Mouse (Mus musculus): ENCODE data around the gene Ndufaf3. TPM values are rescaled to one million over a fixed set of nuclear protein-coding genes. Genes with fewer than 3 reads are reported as not detected.

Gene Ndufaf3
- polyA plus RNA-seq, 1 experiment from 2014 or later: 41.5 TPM

GRCm38 (mm10) chr9:108570207-108570896, 3.1 kb upstream of the Ndufaf3 start:
- H3K9ac ChIP-seq: peak overlapping the region; percentile 59
- no peaks in the 10 kb centered on the region for H3K9me3 ChIP-seq (replicated peaks)
- ATAC-seq (replicated peaks; ENCODE audit: low FRiP score): no peak; the same call in 1 of the 2 replicates
- H3K4me2 ChIP-seq: peak overlapping the region; percentile 95
- peaks cover 55% of the 10 kb centered on the region for H3K36me3 ChIP-seq
- H3K27ac ChIP-seq: peak overlapping the region; percentile 79
- H3K4me1 ChIP-seq: peaks cover 64% of the 10 kb centered on the region
- no peaks in the 10 kb centered on the region for H3K27me3 ChIP-seq
- WGBS: 1% methylated on average over 40 of the region's 40 CpGs
- peak overlapping the region; percentile 74 for H3K4me3 ChIP-seq (replicated peaks)

GRCm38 (mm10) chr9:108569381-108570206, 2.4 kb upstream of the Ndufaf3 start, which contains the start of gene Dalrd3:
Dalrd3 (plus strand) TSS chr9:108569886.
- WGBS: 5% methylated on average over 42 of the region's 42 CpGs
- no peaks in the 10 kb centered on the region for H3K27me3 ChIP-seq
- peaks cover 57% of the 10 kb centered on the region for H3K4me1 ChIP-seq
- ATAC-seq (replicated peaks; ENCODE audit: low FRiP score): peak; percentile 70
- H3K9me3 ChIP-seq (replicated peaks): no peaks in the 10 kb centered on the region
- peak within 1 kb of the TSS; percentile 79 for H3K27ac ChIP-seq
- H3K4me3 ChIP-seq (replicated peaks): peak within 1 kb of the TSS; percentile 74
- H3K9ac ChIP-seq: peak within 1 kb of the TSS; percentile 59
- peaks cover 55% of the 10 kb centered on the region for H3K36me3 ChIP-seq
- peak within 1 kb of the TSS; percentile 95 for H3K4me2 ChIP-seq

- Histone ChIP-seq H3K27ac (peak overlapping the region; percentile 94), H3K9me3 (replicated peaks) (no peaks in the 10 kb centered on the region), H3K4me2 (peak overlapping the region; percentile 91), H3K9ac (no peak overlapping the region), H3K27me3 (no peaks in the 10 kb centered on the region), H3K4me1 (peaks cover 46% of the 10 kb centered on the region), H3K4me3 (replicated peaks) (peak overlapping the region; percentile 64), H3K36me3 (peaks cover 55% of the 10 kb centered on the region)
- ATAC-seq (replicated peaks; ENCODE audit: low FRiP score): no peak
- WGBS: 77% methylated on average over 17 of the region's 17 CpGs
Measured at GRCm38 (mm10) chr9:108568511-108568921, 1.3 kb upstream of the Ndufaf3 start.

- Histone ChIP-seq H3K4me1 (peaks cover 44% of the 10 kb centered on the region), H3K9me3 (replicated peaks) (no peaks in the 10 kb centered on the region), H3K27ac (peak overlapping the region; percentile 94), H3K4me3 (replicated peaks) (peak overlapping the region; percentile 64), H3K36me3 (peaks cover 55% of the 10 kb centered on the region), H3K27me3 (no peaks in the 10 kb centered on the region), H3K4me2 (peak overlapping the region; percentile 91), H3K9ac (peak overlapping the region; percentile 72)
- ATAC-seq (replicated peaks; ENCODE audit: low FRiP score): no peak
- 9% methylated on average over 18 of the region's 18 CpGs for WGBS
Measured at GRCm38 (mm10) chr9:108567931-108568419, 741 bp upstream of the Ndufaf3 start.

GRCm38 (mm10) chr9:108565881-108566814, 1.1 kb downstream of the Ndufaf3 start:
- H3K4me3 ChIP-seq (replicated peaks): peak overlapping the region; percentile 64
- no peaks in the 10 kb centered on the region for H3K9me3 ChIP-seq (replicated peaks)
- H3K27ac ChIP-seq: peak overlapping the region; percentile 94
- no peak for ATAC-seq (replicated peaks; ENCODE audit: low FRiP score)
- peak overlapping the region; percentile 91 for H3K4me2 ChIP-seq
- peaks cover 52% of the 10 kb centered on the region for H3K4me1 ChIP-seq
- peaks cover 55% of the 10 kb centered on the region for H3K36me3 ChIP-seq
- WGBS: 12% methylated on average over 35 of the region's 35 CpGs
- peak overlapping the region; percentile 72 for H3K9ac ChIP-seq
- H3K27me3 ChIP-seq: no peaks in the 10 kb centered on the region

- Histone ChIP-seq H3K27me3 (no peaks in the 10 kb centered on the region), H3K9ac (no peak overlapping the region), H3K36me3 (peaks cover 56% of the 10 kb centered on the region), H3K4me1 (peaks cover 41% of the 10 kb centered on the region), H3K9me3 (replicated peaks) (no peaks in the 10 kb centered on the region), H3K4me2 (no peak overlapping the region), H3K4me3 (replicated peaks) (no peak overlapping the region), H3K27ac (no peak overlapping the region)
- 84% methylated on average over 7 of the region's 7 CpGs for WGBS
- ATAC-seq (replicated peaks; ENCODE audit: low FRiP score): no peak
Measured at GRCm38 (mm10) chr9:108564131-108564530, 3.1 kb downstream of the Ndufaf3 start.

- Histone ChIP-seq H3K9ac (no peak overlapping the region), H3K27me3 (no peaks in the 10 kb centered on the region), H3K36me3 (peaks cover 60% of the 10 kb centered on the region), H3K4me3 (replicated peaks) (no peak overlapping the region), H3K9me3 (replicated peaks) (no peaks in the 10 kb centered on the region), H3K4me1 (peaks cover 36% of the 10 kb centered on the region), H3K4me2 (no peak overlapping the region), H3K27ac (no peak overlapping the region)
- 91% methylated on average over 8 of the region's 8 CpGs for WGBS
- no peak for ATAC-seq (replicated peaks; ENCODE audit: low FRiP score)
Measured at GRCm38 (mm10) chr9:108563671-108564070, 3.6 kb downstream of the Ndufaf3 start.

- H3K4me2 ChIP-seq: peak within 1 kb of the TSS; percentile 71
- under 1% methylated on average over 53 of the region's 53 CpGs for WGBS
- ATAC-seq (replicated peaks; ENCODE audit: low FRiP score): peak; percentile 99
- H3K9me3 ChIP-seq (replicated peaks): no peaks in the 10 kb centered on the region
- H3K9ac ChIP-seq: peak within 1 kb of the TSS; percentile 57
- peaks cover 15% of the 10 kb centered on the region for H3K4me1 ChIP-seq
- H3K36me3 ChIP-seq: peaks cover 84% of the 10 kb centered on the region
- peak within 1 kb of the TSS; percentile 86 for H3K27ac ChIP-seq
- peak within 1 kb of the TSS; percentile 54 for H3K4me3 ChIP-seq (replicated peaks)
- no peaks in the 10 kb centered on the region for H3K27me3 ChIP-seq
Measured at GRCm38 (mm10) chr9:108560227-108560841, 6.9 kb downstream of the Ndufaf3 start, which contains the start of gene Impdh2. Impdh2 (plus strand) TSS chr9:108560286.

- H3K9ac ChIP-seq: no peak overlapping the region
- WGBS: 89% methylated on average over 4 of the region's 4 CpGs
- no peak overlapping the region for H3K4me3 ChIP-seq (replicated peaks)
- H3K27ac ChIP-seq: peak overlapping the region; percentile 58; the same call in 1 of the 2 replicates
- H3K4me1 ChIP-seq: peaks cover 15% of the 10 kb centered on the region
- peaks cover 84% of the 10 kb centered on the region for H3K36me3 ChIP-seq
- H3K9me3 ChIP-seq (replicated peaks): no peaks in the 10 kb centered on the region
- no peak overlapping the region for H3K4me2 ChIP-seq
- no peak for ATAC-seq (replicated peaks; ENCODE audit: low FRiP score)
- no peaks in the 10 kb centered on the region for H3K27me3 ChIP-seq
Measured at GRCm38 (mm10) chr9:108559169-108559568, 8.1 kb downstream of the Ndufaf3 start.

- WGBS: 82% methylated on average over 1 of the region's 1 CpGs
- no peaks in the 10 kb centered on the region for H3K9me3 ChIP-seq (replicated peaks)
- ATAC-seq (replicated peaks; ENCODE audit: low FRiP score): no peak
- H3K9ac ChIP-seq: no peak overlapping the region
- H3K27me3 ChIP-seq: no peaks in the 10 kb centered on the region
- H3K4me1 ChIP-seq: no peaks in the 10 kb centered on the region
- no peak overlapping the region for H3K4me3 ChIP-seq (replicated peaks)
- H3K4me2 ChIP-seq: no peak overlapping the region
- no peak overlapping the region for H3K27ac ChIP-seq
- peaks cover 94% of the 10 kb centered on the region for H3K36me3 ChIP-seq
Measured at GRCm38 (mm10) chr9:108546875-108547274, 20.4 kb downstream of the Ndufaf3 start.

GRCm38 (mm10) chr9:108545986-108546385, 21.2 kb downstream of the Ndufaf3 start:
- WGBS: 96% methylated on average over 3 of the region's 3 CpGs
- Histone ChIP-seq H3K9ac (no peak overlapping the region), H3K4me2 (no peak overlapping the region)

More at GRCm38 (mm10) chr9:108545986-108546385, 21.2 kb downstream of the Ndufaf3 start:
- Histone ChIP-seq H3K27ac (no peak overlapping the region), H3K4me1 (no peaks in the 10 kb centered on the region), H3K9me3 (replicated peaks) (no peaks in the 10 kb centered on the region), H3K36me3 (peaks cover 96% of the 10 kb centered on the region), H3K4me3 (replicated peaks) (no peak overlapping the region), H3K27me3 (no peaks in the 10 kb centered on the region)
- ATAC-seq (replicated peaks; ENCODE audit: low FRiP score): no peak
